Mouse (Mus musculus) small intestine, adult 2 months (tissue): ENCODE results near the gene Slc2a1.

Source experiments
- CTCF ChIP-seq: fragments of 200-500 bp; IDR thresholded peaks from 2 replicates; pipeline ENCODE4 v1.5.1; 2012; ENCODE audit warnings: low read depth, mild to moderate bottlenecking, control low read depth, inconsistent platforms, low read length, moderate library complexity, mixed read lengths; ENCODE audit not compliant: insufficient replicate concordance, insufficient read length; ENCODE audit errors: extremely low read depth
- POLR2A ChIP-seq: fragments of 200-500 bp; IDR thresholded peaks from 2 replicates; pipeline ENCODE4 v1.6.1; 2012; ENCODE audit warnings: low read depth, mild to moderate bottlenecking, control low read depth, inconsistent platforms, low read length, moderate library complexity

DNA sequence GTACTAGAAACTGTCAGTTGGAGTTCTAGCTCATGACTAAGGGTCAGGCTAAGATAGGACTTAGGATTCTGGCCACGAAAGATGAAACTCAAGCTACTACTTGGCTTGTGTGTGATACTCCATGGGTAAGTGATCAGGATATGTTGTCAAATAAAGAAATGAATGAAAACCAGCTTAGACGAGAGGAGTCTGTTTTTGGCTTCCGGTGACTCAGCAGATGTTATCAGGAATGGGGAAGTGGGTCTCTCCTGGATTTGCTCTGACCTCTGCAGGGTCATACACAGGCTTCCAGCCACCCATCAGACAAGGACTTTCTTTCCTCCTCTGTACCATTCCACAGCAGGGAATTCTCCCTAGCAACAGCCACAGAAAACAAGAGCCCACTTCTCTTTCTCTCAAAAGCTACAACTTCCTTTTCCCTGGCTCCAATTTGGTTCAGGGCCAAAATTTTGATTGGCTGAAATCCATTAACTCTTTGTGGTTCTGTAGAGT, 25.7 kb upstream of the Slc2a1 start:
- TF ChIP-seq POLR2A (no peak), CTCF (no peak)
